Mouse (Mus musculus): ENCODE results near the gene Olfr157. TPM values are rescaled to one million over a fixed set of nuclear protein-coding genes. Genes with fewer than 3 reads are reported as not detected.

Gene Olfr157
- polyA plus RNA-seq, 1 experiment from 2014 or later, result not detected

DNA sequence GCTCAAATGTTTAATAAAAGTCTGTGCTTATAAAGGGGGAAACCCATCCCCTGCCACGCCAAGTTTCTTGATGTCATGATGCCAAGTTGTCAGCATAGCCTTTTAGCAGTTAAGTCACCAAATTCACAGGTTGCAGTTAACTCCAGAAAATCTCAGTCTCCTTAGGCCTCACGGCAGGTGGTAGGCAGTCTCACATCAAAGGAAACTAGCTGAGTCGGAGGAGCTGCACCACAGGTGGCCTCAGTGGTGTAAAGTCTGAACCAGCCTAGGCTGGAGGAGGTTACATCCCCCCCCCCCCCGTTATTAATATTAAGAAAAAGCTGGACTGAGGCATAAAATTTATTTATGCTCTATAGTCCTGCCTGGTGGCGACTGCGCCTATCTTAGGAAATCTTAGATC, 44.7 kb downstream of the Olfr157 start:
- Histone ChIP-seq H3K4me1 (no peaks in the 10 kb centered on the region), H3K9ac (replicated peaks) (no peak overlapping the region), H3K9me3 (replicated peaks) (0 out of 2 replicates have a peak, but pooled peaks cover 3% of the 10 kb centered on the region), H3K27ac (replicated peaks) (no peak overlapping the region), H3K4me3 (replicated peaks) (no peak overlapping the region), H3K27me3 (replicated peaks) (no peaks in the 10 kb centered on the region), H3K36me3 (no peaks in the 10 kb centered on the region), H3K4me2 (no peak overlapping the region)
- WGBS, result 74% methylated on average over 6 of the region's 6 CpGs
- no peak for ATAC-seq (ENCODE audit: low FRiP score)

Other genes with a start within 250 kb of the Olfr157 start
- gene Npr2, start 208.3 kb downstream of the Olfr157 start, polyA plus RNA-seq (2015; fragmentation: Nextera tagmentation; extraction: Ambion mirVana), result 12.9 and 16.1 TPM in 2 replicates
- 4.1 and 4.3 TPM in 2 replicates for gene Spag8, start 186.6 kb downstream of the Olfr157 start, polyA plus RNA-seq (2015; fragmentation: Nextera tagmentation; extraction: Ambion mirVana)
- 77.5 and 78.9 TPM in 2 replicates for gene Hint2, start 183.7 kb downstream of the Olfr157 start, polyA plus RNA-seq (2015; fragmentation: Nextera tagmentation; extraction: Ambion mirVana)
- 9.1 and 12.4 TPM in 2 replicates for gene Tmem8b, start 171.2 kb downstream of the Olfr157 start, polyA plus RNA-seq (2015; fragmentation: Nextera tagmentation; extraction: Ambion mirVana)
- 1.5 and 1.6 TPM in 2 replicates for gene Fam221b, start 171.1 kb downstream of the Olfr157 start, polyA plus RNA-seq (2015; fragmentation: Nextera tagmentation; extraction: Ambion mirVana)
- gene Olfr70, start 139.4 kb downstream of the Olfr157 start, polyA plus RNA-seq (2015; fragmentation: Nextera tagmentation; extraction: Ambion mirVana), result 0.08 TPM in 1 of 2 replicates, not detected in the other
- not detected in 2 replicates for gene Olfr71, start 129.9 kb downstream of the Olfr157 start, polyA plus RNA-seq (2015; fragmentation: Nextera tagmentation; extraction: Ambion mirVana)
- 0.24 and 0.45 TPM in 2 replicates for gene Hrct1, start 113.0 kb downstream of the Olfr157 start, polyA plus RNA-seq (2015; fragmentation: Nextera tagmentation; extraction: Ambion mirVana)
- 0.05 and 0.06 TPM in 2 replicates for gene Spaar, start 110.2 kb downstream of the Olfr157 start, polyA plus RNA-seq (2015; fragmentation: Nextera tagmentation; extraction: Ambion mirVana)
- gene Olfr159, start 69.2 kb downstream of the Olfr157 start, polyA plus RNA-seq (2015; fragmentation: Nextera tagmentation; extraction: Ambion mirVana), result not detected in 2 replicates
- not detected in 2 replicates for gene Olfr156, start 16.3 kb downstream of the Olfr157 start, polyA plus RNA-seq (2015; fragmentation: Nextera tagmentation; extraction: Ambion mirVana)
- gene Olfr155, start 11.4 kb upstream of the Olfr157 start, polyA plus RNA-seq (2015; fragmentation: Nextera tagmentation; extraction: Ambion mirVana), result not detected in 2 replicates
- 6.2 and 8.3 TPM in 2 replicates for gene Reck, start 35.3 kb upstream of the Olfr157 start, polyA plus RNA-seq (2015; fragmentation: Nextera tagmentation; extraction: Ambion mirVana)
- 42.3 and 51.4 TPM in 2 replicates for gene Glipr2, start 117.2 kb upstream of the Olfr157 start, polyA plus RNA-seq (2015; fragmentation: Nextera tagmentation; extraction: Ambion mirVana)
- gene Ccin, start 143.3 kb upstream of the Olfr157 start, polyA plus RNA-seq (2015; fragmentation: Nextera tagmentation; extraction: Ambion mirVana), result not detected in 2 replicates
- gene Clta, start 164.3 kb upstream of the Olfr157 start, polyA plus RNA-seq (2015; fragmentation: Nextera tagmentation; extraction: Ambion mirVana), result 342 and 381 TPM in 2 replicates
- gene Gne, start 244.0 kb upstream of the Olfr157 start, polyA plus RNA-seq (2015; fragmentation: Nextera tagmentation; extraction: Ambion mirVana), result 27.2 and 30.9 TPM in 2 replicates

All from neural tube, embryonic 15.5 days (tissue).